Mouse (Mus musculus): Measurements from ENCODE around the gene Ccdc102a.

DNA sequence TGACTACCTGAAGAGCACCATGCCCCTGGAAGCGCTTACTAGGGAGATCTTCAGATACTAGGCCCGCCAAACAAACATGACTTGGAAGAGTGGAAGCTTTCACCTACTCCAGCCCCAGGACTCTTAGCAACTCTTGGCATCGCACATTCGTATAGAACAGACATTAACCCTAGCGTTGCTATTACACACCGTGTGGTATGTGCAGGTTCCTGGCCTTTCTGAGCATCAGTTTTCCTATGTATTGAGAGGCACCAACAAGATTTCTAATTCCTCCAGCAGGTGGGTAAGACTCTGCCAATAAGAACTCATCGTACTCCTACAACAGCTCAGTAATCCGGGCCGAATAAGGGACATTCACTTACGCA is 956 bp downstream of the Ccdc102a start:
- no peak for TF ChIP-seq GATA1 (IDR thresholded peaks at IDR 0.05; ENCODE audit: low read length)
- TF ChIP-seq TAL1 (IDR thresholded peaks at IDR 0.05; ENCODE audit: low read length): no peak
